Mouse (Mus musculus): ENCODE measurements at regions not wholly inside any gene's neighbourhood (a gene's known extent, or its start where the extent isn't known, plus 50 kb on each side); places are given as distances from the start of the nearest gene placed in this dataset.

DNA sequence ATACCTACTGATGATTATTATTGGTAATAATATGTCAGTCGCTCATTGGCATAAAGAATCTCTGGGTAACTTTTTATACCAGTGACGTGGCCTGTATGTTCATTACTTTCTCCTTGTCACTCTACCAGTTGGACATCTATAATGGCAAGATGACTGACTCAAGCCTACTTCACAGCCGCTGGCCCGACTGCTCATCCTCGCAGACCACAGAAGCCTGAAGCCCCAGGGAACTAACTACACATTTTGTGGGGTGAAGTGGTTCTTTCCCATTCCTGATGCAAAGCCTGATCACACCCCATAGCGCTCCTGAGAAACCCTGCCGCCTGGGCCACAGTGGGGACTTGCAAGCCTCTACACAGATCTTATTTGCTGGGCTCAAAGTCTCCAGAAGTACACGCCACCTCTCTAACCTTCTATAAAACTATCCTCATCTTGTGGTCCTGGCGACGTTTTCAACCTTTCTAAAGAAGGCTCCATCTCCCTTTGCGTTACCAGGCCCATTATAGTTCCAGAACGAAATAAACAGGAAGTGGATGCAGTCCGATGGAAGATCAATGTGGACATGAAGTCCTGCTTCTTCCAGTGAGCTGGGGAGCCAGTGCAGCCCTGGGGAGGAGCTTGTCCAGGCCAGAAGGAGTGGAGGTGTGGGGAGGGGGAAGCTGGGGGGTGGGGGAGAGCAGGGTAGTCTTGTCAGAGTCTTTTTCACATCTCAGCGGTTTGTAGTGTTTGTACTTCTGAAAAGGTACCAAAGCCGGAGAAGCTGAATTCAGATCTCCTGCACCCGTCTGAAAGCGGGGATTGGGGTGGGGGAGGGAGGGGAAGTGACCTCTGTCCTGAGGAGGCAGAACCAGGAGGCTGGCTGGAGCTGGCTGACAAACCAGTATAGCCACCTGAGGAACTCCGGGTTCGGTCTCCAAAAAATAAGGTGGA is 84.9 kb downstream of the Irs2 start:
- ATAC-seq (ENCODE audit: insufficient number of reproducible peaks, insufficient read depth, low FRiP score, low read depth): no peak
- WGBS: 39% methylated on average over 19 of the region's 19 CpGs
- no peak overlapping the region for H3K9ac ChIP-seq (replicated peaks; ENCODE audit: low read depth, low read length)

DNA sequence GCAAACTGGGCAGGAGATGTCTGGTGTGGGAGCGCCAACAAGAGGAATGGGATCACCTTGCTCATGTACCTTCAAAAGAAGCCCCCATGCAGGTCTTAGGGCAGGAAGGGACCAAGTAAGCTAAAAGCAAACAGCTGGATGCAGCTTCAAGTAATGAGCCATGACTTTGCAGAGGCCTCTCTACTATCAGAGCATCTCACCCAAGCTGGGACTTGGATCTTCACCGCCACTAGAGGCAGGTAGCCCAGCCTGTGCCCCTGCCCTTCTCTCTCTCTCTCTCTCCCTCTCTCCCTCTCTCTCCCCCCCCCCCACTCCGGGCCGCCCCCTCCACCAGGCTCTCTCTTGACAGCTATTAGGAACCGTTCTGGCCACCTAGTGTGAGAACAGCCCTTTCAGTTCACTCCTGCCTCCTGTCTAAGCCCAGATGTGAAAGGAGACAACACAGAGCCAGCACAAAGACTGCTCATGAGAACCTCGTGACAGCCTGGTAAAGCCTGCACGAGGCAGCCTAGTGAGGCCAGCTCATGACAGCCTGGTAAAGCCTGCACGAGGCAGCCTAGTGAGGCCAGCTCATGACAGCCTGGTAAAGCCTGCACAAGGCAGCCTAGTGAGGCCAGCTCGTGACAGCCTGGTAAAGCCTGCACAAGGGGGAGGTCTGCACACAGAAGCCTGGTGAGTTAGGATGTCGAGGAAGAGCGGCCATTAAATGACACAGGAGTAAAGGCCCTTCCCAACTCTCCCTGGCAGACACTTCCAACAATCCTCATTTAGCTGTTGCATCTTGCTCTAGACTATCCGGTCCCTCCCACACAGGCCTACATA is 85.8 kb downstream of the Irs2 start:
- 0 out of 2 replicates have a peak overlapping the region, but pooled peaks have one; percentile 44 for H3K27ac ChIP-seq (ENCODE audit: low read length)
- WGBS: 38% methylated on average over 12 of the region's 12 CpGs
- ATAC-seq (ENCODE audit: insufficient number of reproducible peaks, insufficient read depth, low FRiP score, low read depth): 0 out of 2 replicates have a peak, but pooled peaks have one; percentile 2
- no peak overlapping the region for H3K4me2 ChIP-seq (replicated peaks; ENCODE audit: low read depth, low read length)
- no peak overlapping the region for H3K4me3 ChIP-seq (ENCODE audit: low read depth, low read length)
- H3K27me3 ChIP-seq (ENCODE audit: control insufficient read depth, insufficient read depth, low read length): no peaks in the 10 kb centered on the region
- H3K9ac ChIP-seq (replicated peaks; ENCODE audit: low read depth, low read length): no peak overlapping the region
- peaks cover 41% of the 10 kb centered on the region for H3K4me1 ChIP-seq (ENCODE audit: control insufficient read depth, insufficient read depth, low read length)
- H3K36me3 ChIP-seq (ENCODE audit: control insufficient read depth, insufficient read depth, low read length): no peaks in the 10 kb centered on the region
- no peaks in the 10 kb centered on the region for H3K9me3 ChIP-seq (ENCODE audit: control insufficient read depth, low read depth, low read length)

More for the DNA sequence above, 84.9 kb downstream of the Irs2 start:
- no peak overlapping the region for H3K4me3 ChIP-seq (ENCODE audit: low read depth, low read length)
- no peaks in the 10 kb centered on the region for H3K9me3 ChIP-seq (ENCODE audit: control insufficient read depth, low read depth, low read length)
- H3K27ac ChIP-seq (ENCODE audit: low read length): peak overlapping the region; percentile 91
- H3K27me3 ChIP-seq (ENCODE audit: control insufficient read depth, insufficient read depth, low read length): no peaks in the 10 kb centered on the region
- peaks cover 46% of the 10 kb centered on the region for H3K4me1 ChIP-seq (ENCODE audit: control insufficient read depth, insufficient read depth, low read length)
- H3K36me3 ChIP-seq (ENCODE audit: control insufficient read depth, insufficient read depth, low read length): no peaks in the 10 kb centered on the region
- no peak overlapping the region; the same call in 1 of the 2 replicates for H3K4me2 ChIP-seq (replicated peaks; ENCODE audit: low read depth, low read length)

DNA sequence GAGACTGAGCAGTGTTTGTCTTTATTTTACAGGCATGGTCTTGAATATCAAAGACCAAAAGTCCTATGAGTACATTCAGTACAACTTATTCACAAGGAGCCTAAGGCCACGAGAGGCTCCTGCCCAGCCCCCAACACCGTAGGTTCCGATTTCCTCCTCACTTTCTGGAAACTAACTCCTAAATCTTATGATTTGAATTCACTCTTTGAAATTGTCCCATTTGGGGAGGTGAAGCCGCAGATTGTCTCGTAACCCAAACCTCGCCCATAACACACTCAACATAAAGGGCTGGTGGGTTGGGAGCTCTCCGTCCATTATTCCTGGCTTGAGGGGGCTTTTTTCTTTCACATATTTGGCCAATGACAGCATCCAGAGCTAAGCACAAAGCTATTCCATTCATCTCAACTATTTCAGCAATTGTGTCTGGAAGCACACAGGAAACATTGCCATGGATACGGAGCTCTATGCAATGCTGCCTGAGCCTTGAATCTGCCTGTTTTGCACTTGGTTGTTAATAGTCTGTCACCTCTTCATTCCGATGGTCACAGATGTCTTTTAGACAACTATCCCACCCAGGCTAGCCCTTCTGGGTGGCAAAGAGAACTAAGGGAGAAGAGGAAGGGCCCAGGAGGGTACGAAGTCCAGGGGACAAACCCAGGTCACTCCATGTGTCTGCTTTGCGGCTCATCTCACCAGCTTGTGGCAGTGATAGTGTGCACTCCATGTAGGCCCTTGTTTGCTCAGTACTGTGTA is 86.6 kb downstream of the Irs2 start:
- Histone ChIP-seq H3K4me2 (replicated peaks; ENCODE audit: low read depth, low read length) (no peak overlapping the region), H3K4me1 (ENCODE audit: control insufficient read depth, insufficient read depth, low read length) (peaks cover 40% of the 10 kb centered on the region), H3K27me3 (ENCODE audit: control insufficient read depth, insufficient read depth, low read length) (no peaks in the 10 kb centered on the region), H3K36me3 (ENCODE audit: control insufficient read depth, insufficient read depth, low read length) (no peaks in the 10 kb centered on the region), H3K4me3 (ENCODE audit: low read depth, low read length) (no peak overlapping the region), H3K27ac (ENCODE audit: low read length) (0 out of 2 replicates have a peak overlapping the region, but pooled peaks have one; percentile 44), H3K9ac (replicated peaks; ENCODE audit: low read depth, low read length) (no peak overlapping the region), H3K9me3 (ENCODE audit: control insufficient read depth, low read depth, low read length) (no peaks in the 10 kb centered on the region)
- no peak for ATAC-seq (ENCODE audit: insufficient number of reproducible peaks, insufficient read depth, low FRiP score, low read depth)
- 46% methylated on average over 11 of the region's 11 CpGs for WGBS

DNA sequence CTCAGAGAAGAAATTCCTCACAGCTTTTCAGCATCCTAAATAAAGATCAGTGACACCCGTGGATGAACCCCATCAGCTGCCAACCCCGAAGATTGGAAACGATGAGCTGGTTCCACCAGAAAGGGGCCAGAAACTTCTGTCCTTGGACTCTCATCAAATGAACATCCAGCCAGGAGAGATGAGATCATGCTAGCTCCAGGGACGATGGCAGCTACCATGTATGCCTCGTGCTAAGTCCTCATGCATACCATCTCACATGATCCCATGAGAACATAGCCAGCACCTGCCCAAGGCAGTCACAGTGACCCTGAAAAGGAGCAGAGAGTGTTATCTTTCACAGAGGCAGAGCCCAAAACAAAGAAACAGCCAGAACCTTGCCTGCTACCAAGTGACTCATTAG is 88.6 kb downstream of the Irs2 start:
- H3K4me1 ChIP-seq (ENCODE audit: control insufficient read depth, insufficient read depth, low read length): peaks cover 20% of the 10 kb centered on the region; the same call in 1 of the 2 replicates
- no peak for ATAC-seq (ENCODE audit: insufficient number of reproducible peaks, insufficient read depth, low FRiP score, low read depth)
- WGBS: 77% methylated on average over 5 of the region's 5 CpGs
- no peaks in the 10 kb centered on the region for H3K9me3 ChIP-seq (ENCODE audit: control insufficient read depth, low read depth, low read length)
- no peak overlapping the region for H3K9ac ChIP-seq (replicated peaks; ENCODE audit: low read depth, low read length)
- H3K27ac ChIP-seq (ENCODE audit: low read length): no peak overlapping the region
- H3K36me3 ChIP-seq (ENCODE audit: control insufficient read depth, insufficient read depth, low read length): no peaks in the 10 kb centered on the region
- H3K4me2 ChIP-seq (replicated peaks; ENCODE audit: low read depth, low read length): no peak overlapping the region
- no peak overlapping the region for H3K4me3 ChIP-seq (ENCODE audit: low read depth, low read length)
- H3K27me3 ChIP-seq (ENCODE audit: control insufficient read depth, insufficient read depth, low read length): no peaks in the 10 kb centered on the region

DNA sequence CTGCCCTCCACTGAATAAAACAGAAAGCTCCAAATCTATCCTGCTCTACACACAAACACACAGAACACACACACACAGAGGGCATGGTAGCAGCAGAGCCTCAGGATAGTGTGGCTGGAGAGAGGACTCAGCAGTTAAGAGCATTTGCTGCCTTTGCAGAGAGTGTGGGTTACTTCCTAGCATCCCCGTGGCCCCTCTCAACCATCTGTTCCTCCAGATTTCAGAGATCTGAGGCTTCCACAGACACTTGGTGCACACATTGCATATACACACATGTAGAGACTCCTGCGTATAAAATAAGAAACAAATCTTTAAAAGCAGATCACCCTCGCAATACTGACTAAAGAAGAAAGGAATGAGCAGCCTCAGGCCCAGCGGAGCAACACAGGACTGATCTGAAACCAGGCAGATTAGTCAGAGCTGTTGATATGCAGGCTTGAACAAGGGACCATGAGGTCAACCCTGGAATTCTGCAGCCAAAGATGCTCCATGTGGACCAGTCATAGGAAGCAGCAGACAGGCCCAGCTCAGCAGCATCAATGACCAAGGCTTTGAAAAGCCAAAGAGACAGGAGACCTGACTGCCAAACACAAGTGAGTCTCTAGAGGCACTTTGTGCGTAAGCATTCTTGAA is 89.7 kb downstream of the Irs2 start:
- 81% methylated on average over 5 of the region's 5 CpGs for WGBS
- Histone ChIP-seq H3K4me2 (replicated peaks; ENCODE audit: low read depth, low read length) (no peak overlapping the region), H3K27ac (ENCODE audit: low read length) (no peak overlapping the region), H3K9me3 (ENCODE audit: control insufficient read depth, low read depth, low read length) (no peaks in the 10 kb centered on the region), H3K27me3 (ENCODE audit: control insufficient read depth, insufficient read depth, low read length) (no peaks in the 10 kb centered on the region), H3K36me3 (ENCODE audit: control insufficient read depth, insufficient read depth, low read length) (no peaks in the 10 kb centered on the region), H3K4me1 (ENCODE audit: control insufficient read depth, insufficient read depth, low read length) (peaks cover 9% of the 10 kb centered on the region; the same call in 1 of the 2 replicates), H3K4me3 (ENCODE audit: low read depth, low read length) (no peak overlapping the region), H3K9ac (replicated peaks; ENCODE audit: low read depth, low read length) (no peak overlapping the region)
- ATAC-seq (ENCODE audit: insufficient number of reproducible peaks, insufficient read depth, low FRiP score, low read depth): no peak

DNA sequence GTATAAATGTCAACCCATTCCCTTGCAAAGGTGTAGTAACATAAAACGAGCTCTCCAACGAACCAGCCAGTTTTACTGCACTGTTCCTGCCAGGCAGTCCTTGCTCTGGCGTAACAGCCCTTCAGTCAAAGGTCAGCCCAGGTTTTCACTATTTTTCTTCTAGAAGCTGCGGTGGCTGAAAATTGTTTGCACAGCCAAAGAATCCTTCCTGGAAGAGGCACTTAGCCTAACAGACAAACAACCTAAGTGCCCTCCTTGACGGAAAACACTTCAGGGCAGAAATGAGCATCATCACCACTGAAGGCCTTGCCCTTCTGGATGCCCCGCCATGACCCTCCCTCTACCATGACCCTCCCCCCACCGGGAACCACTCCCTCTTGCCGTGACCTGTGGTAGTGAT is 93.6 kb downstream of the Irs2 start:
- Histone ChIP-seq H3K9ac (replicated peaks; ENCODE audit: low read depth, low read length) (no peak overlapping the region), H3K27ac (ENCODE audit: low read length) (no peak overlapping the region), H3K27me3 (ENCODE audit: control insufficient read depth, insufficient read depth, low read length) (no peaks in the 10 kb centered on the region), H3K4me1 (ENCODE audit: control insufficient read depth, insufficient read depth, low read length) (no peaks in the 10 kb centered on the region), H3K9me3 (ENCODE audit: control insufficient read depth, low read depth, low read length) (no peaks in the 10 kb centered on the region), H3K36me3 (ENCODE audit: control insufficient read depth, insufficient read depth, low read length) (no peaks in the 10 kb centered on the region), H3K4me3 (ENCODE audit: low read depth, low read length) (no peak overlapping the region), H3K4me2 (replicated peaks; ENCODE audit: low read depth, low read length) (no peak overlapping the region)
- WGBS: 69% methylated on average over 8 of the region's 8 CpGs
- ATAC-seq (ENCODE audit: insufficient number of reproducible peaks, insufficient read depth, low FRiP score, low read depth): no peak

DNA sequence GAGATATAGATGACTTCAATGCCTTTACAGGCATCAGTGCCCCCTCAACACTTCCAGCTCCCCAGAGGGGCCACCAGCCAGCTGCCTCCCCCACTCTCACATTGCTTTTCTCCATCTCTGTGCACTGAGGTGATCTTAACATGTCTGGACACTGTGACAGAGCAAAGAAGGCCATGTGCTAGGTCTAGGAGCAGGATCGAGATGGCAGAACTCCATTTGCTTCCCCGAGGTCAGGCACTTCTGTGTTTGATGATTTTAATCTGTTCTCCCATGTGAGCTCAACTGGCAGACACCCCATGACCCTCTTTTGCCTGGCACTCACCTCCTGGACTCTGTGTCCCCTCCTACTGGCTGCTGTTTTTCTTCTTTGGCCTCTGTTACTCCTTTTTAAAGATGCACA is 95.8 kb downstream of the Irs2 start:
- no peaks in the 10 kb centered on the region for H3K36me3 ChIP-seq (ENCODE audit: control insufficient read depth, insufficient read depth, low read length)
- no peak for ATAC-seq (ENCODE audit: insufficient number of reproducible peaks, insufficient read depth, low FRiP score, low read depth)
- WGBS: 51% methylated on average over 2 of the region's 2 CpGs

More for the DNA sequence above, 95.8 kb downstream of the Irs2 start:
- Histone ChIP-seq H3K4me3 (ENCODE audit: low read depth, low read length) (no peak overlapping the region), H3K27ac (ENCODE audit: low read length) (no peak overlapping the region), H3K4me1 (ENCODE audit: control insufficient read depth, insufficient read depth, low read length) (no peaks in the 10 kb centered on the region), H3K27me3 (ENCODE audit: control insufficient read depth, insufficient read depth, low read length) (no peaks in the 10 kb centered on the region), H3K9ac (replicated peaks; ENCODE audit: low read depth, low read length) (no peak overlapping the region), H3K4me2 (replicated peaks; ENCODE audit: low read depth, low read length) (no peak overlapping the region), H3K9me3 (ENCODE audit: control insufficient read depth, low read depth, low read length) (no peaks in the 10 kb centered on the region)

Data from stomach, embryonic 14.5 days (tissue).